Mouse (Mus musculus) MEL (cell line): ENCODE measurements at regions not wholly inside any gene's neighbourhood (a gene's known extent, or its start where the extent isn't known, plus 50 kb on each side); places are given as distances from the start of the nearest gene placed in this dataset.

Experiments
- BHLHE40 ChIP-seq: IDR thresholded peaks from 2 replicates; pipeline ENCODE4 v1.6.1; 2012; ENCODE audit warnings: low read depth, mild to moderate bottlenecking, inconsistent platforms, low read length, improper control_type of control experiment, borderline replicate concordance
- CTCF ChIP-seq, 3 experiments: IDR thresholded peaks in 2 of 3; conservative IDR thresholded peaks in 1 of 3; 2 replicates each; pipeline ENCODE4 v1.5.1; 2011 to 2012; ENCODE audit warnings: low read length in 3 of 3, low read depth in 2 of 3, mild to moderate bottlenecking in 2 of 3, improper control_type of control experiment in 1 of 3, inconsistent platforms in 1 of 3, mixed read lengths in 1 of 3, moderate library complexity in 1 of 3; ENCODE audit not compliant: control insufficient read depth in 1 of 3, insufficient read depth in 1 of 3, poor library complexity in 1 of 3, severe bottlenecking in 1 of 3
- GATA1 ChIP-seq: IDR thresholded peaks from 2 replicates; pipeline ENCODE4 v1.6.1; 2011; ENCODE audit warnings: low read depth, low read length, improper control_type of control experiment
- MAZ ChIP-seq: IDR thresholded peaks from 2 replicates; pipeline ENCODE4 v1.6.1; 2012; ENCODE audit warnings: low read depth, mild to moderate bottlenecking, inconsistent platforms, low read length, improper control_type of control experiment

GRCm38 (mm10) chr3:52510831-52511230 is 242.7 kb downstream of the Foxo1 start:
- no peak for TF ChIP-seq CTCF (IDR thresholded peaks at IDR 0.05 in 2 of 3, conservative IDR thresholded peaks at IDR 0.05 in 1 of 3; ENCODE audit: control insufficient read depth in 1 of 3, insufficient read depth in 1 of 3, low read depth in 2 of 3, low read length in 3 of 3, poor library complexity in 1 of 3, severe bottlenecking in 1 of 3)
- TF ChIP-seq GATA1 = no peak
- TF ChIP-seq MAZ = no peak
- TF ChIP-seq BHLHE40 = no peak
